Mouse (Mus musculus) intestine, postnatal 0 days (tissue): ENCODE measurements around the gene Cdc20b. TPM values are rescaled to one million over a fixed set of nuclear protein-coding genes. Genes with fewer than 3 reads are reported as not detected.
A peak's percentile ranks its signal among the peaks of the same experiment; 100 is the strongest.

Experiments
- ATAC-seq: fragments of 200-750 bp; cut with Nextera tagmentation; 2 replicates; pipeline ENCODE4 v1.8.0; 2017; ENCODE audit warnings: mild to moderate bottlenecking, moderate TSS enrichment, moderate library complexity
- H3K27ac ChIP-seq: fragments of 300-500 bp; sonication (generic); 2 replicates; pipeline ENCODE4 v1.5.1; 2014; ENCODE audit warnings: mild to moderate bottlenecking, low read depth, low read length, moderate library complexity
- H3K27me3 ChIP-seq: fragments of 300-500 bp; sonication (generic); replicated peaks from 2 replicates; pipeline ENCODE4 v1.6.1; 2014; ENCODE audit warnings: low read length, mixed read lengths; ENCODE audit not compliant: control insufficient read depth, insufficient read depth
- H3K36me3 ChIP-seq: fragments of 300-500 bp; sonication (generic); 2 replicates; pipeline ENCODE4 v1.6.1; 2014; ENCODE audit warnings: mild to moderate bottlenecking, moderate library complexity; ENCODE audit not compliant: control insufficient read depth, insufficient read depth
- H3K4me1 ChIP-seq: fragments of 300-500 bp; sonication (generic); replicated peaks from 2 replicates; pipeline ENCODE4 v1.6.1; 2014; ENCODE audit warnings: antibody characterized with exemption, low read length, mixed read lengths; ENCODE audit not compliant: control insufficient read depth, insufficient read depth
- H3K4me2 ChIP-seq: fragments of 300-500 bp; sonication (generic); replicated peaks from 2 replicates; pipeline ENCODE4 v1.6.1; 2014; ENCODE audit warnings: low read depth, mild to moderate bottlenecking, moderate library complexity
- H3K4me3 ChIP-seq: fragments of 300-500 bp; sonication (generic); 2 replicates; pipeline ENCODE4 v1.5.1; 2014; ENCODE audit warnings: low read depth, low read length
- H3K9ac ChIP-seq: fragments of 300-500 bp; sonication (generic); 2 replicates; pipeline ENCODE4 v1.6.1; 2014; ENCODE audit warnings: mild to moderate bottlenecking, low read depth, low read length
- H3K9me3 ChIP-seq: fragments of 300-500 bp; sonication (generic); 2 replicates; pipeline ENCODE4 v1.6.1; 2016; ENCODE audit warnings: mixed run types; ENCODE audit not compliant: control insufficient read depth
- CTCF ChIP-seq: sonication (generic); IDR thresholded peaks from 2 replicates; pipeline ENCODE4 v1.5.1; 2016; ENCODE audit warnings: low read depth, mild to moderate bottlenecking, control low read depth, antibody characterized with exemption, moderate library complexity
- WGBS: fragments of 180-500 bp; shearing (Covaris S2); extraction: QIAGEN DNeasy Blood & Tissue Kit; methylation state at CpG from one replicate; pipeline ENCODE4 v1.1.7; 2014; 5-methylcytosine and 5-hydroxymethylcytosine counted together
- polyA plus RNA-seq: library from polyadenylated mRNA; unstranded; fragments of >200 nt; fragmentation: Nextera tagmentation; extraction: Ambion mirVana; gene quantifications from 2 replicates; pipeline ENCODE4 v1.2.1, GENCODE M21; 2015

Cdc20b gene
- polyA plus RNA-seq, 1 experiment from 2014 or later, result not detected

DNA sequence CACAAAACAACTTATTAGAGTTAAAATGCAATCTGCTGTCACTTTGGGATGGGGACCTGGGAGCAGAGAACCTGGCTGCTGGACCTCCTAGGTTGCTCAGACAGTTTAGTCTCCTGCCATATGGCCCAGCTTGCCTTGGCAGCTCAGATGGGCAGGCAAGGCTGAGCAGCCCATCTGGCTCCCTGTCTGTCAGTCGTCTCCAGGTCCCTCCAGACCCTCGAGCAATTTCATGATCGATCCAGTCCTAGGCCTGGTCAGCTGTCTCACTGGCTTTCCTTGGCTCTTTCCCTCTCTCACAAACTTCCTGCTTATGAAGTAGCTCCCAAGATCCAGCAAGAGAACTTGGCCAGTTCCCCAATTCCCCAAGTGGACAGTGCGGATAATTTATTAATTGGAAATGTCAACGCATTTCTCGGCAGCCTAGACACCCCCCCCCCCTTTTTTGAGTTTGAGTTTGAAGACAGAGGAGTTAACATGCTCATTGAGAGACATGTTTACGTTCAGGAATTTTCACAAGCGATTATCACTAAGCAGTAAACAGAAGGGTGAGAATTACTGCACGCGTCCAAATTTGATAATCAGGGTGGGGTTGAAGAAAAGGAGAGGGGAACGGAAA lies 532 bp upstream of the Cdc20b start:
- no peak for ATAC-seq
- Histone ChIP-seq H3K4me1 (0 out of 2 replicates have a peak, but pooled peaks cover 5% of the 10 kb centered on the region), H3K4me3 (peak overlapping the region; percentile 52), H3K36me3 (no peaks in the 10 kb centered on the region), H3K27me3 (peaks cover 53% of the 10 kb centered on the region), H3K9ac (no peak overlapping the region; the same call in 1 of the 2 replicates), H3K27ac (no peak overlapping the region), H3K9me3 (no peaks in the 10 kb centered on the region), H3K4me2 (peak overlapping the region; percentile 89)
- TF ChIP-seq CTCF, result no peak
- 5% methylated on average over 11 of the region's 11 CpGs for whole genome bisulfite sequencing

DNA sequence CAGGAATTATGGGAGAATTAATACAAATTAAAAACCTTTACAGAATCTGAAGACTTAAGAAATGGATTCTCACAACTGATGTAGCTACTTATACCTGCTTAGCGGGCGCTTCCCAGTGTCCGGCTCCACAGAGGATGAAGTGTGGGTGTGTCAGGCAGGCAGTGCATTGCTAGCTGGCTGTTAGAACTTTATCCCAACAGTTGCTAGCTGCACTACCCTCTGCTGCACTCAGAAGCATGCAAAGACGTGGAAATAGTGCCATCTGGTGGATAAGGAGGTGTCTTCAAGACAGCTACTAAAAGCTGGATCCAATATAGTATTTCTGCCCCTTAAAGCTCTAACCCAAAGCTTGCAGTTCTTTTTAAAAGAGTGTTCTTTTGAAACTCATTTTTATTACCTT lies 941 bp downstream of the Cdc20b start:
- H3K4me3 ChIP-seq, result peak overlapping the region; percentile 52
- WGBS, result 1% methylated on average over 4 of the region's 4 CpGs
- H3K4me2 ChIP-seq, result peak overlapping the region; percentile 89
- no peaks in the 10 kb centered on the region for H3K36me3 ChIP-seq
- H3K27me3 ChIP-seq, result peaks cover 48% of the 10 kb centered on the region
- peak; percentile 80 for ATAC-seq
- H3K27ac ChIP-seq, result no peak overlapping the region
- H3K9ac ChIP-seq, result no peak overlapping the region
- no peaks in the 10 kb centered on the region for H3K9me3 ChIP-seq
- peak; percentile 92 for TF ChIP-seq CTCF
- H3K4me1 ChIP-seq, result 0 out of 2 replicates have a peak, but pooled peaks cover 5% of the 10 kb centered on the region

DNA sequence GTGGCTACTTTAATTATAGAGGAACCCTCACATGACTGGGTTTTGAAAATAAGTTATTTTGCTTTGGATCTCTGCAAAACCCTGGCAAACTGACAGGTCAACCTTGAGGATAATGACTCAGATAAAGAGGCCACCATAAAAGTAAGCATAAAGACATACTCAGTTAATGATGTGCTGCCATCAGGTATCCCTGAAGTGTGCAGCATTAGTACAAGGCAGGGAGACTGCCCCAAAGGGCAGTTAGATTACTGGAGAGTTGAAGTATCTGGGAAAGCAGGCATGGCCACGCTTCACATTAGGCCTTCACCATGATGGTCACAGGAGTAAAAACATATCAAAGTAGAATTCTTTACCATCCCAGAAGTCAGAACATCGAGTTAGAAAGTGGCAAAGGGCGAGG lies 10.0 kb downstream of the Cdc20b start:
- H3K9ac ChIP-seq, result no peak overlapping the region
- no peak for ATAC-seq
- no peak overlapping the region for H3K27ac ChIP-seq
- peak overlapping the region; percentile 41 for H3K4me3 ChIP-seq
- H3K36me3 ChIP-seq, result no peaks in the 10 kb centered on the region
- peak overlapping the region; percentile 55 for H3K4me2 ChIP-seq
- 41% methylated on average over 3 of the region's 3 CpGs for WGBS
- TF ChIP-seq CTCF, result no peak
- no peaks in the 10 kb centered on the region for H3K9me3 ChIP-seq
- 0 out of 2 replicates have a peak, but pooled peaks cover 3% of the 10 kb centered on the region for H3K4me1 ChIP-seq
- no peaks in the 10 kb centered on the region for H3K27me3 ChIP-seq

DNA sequence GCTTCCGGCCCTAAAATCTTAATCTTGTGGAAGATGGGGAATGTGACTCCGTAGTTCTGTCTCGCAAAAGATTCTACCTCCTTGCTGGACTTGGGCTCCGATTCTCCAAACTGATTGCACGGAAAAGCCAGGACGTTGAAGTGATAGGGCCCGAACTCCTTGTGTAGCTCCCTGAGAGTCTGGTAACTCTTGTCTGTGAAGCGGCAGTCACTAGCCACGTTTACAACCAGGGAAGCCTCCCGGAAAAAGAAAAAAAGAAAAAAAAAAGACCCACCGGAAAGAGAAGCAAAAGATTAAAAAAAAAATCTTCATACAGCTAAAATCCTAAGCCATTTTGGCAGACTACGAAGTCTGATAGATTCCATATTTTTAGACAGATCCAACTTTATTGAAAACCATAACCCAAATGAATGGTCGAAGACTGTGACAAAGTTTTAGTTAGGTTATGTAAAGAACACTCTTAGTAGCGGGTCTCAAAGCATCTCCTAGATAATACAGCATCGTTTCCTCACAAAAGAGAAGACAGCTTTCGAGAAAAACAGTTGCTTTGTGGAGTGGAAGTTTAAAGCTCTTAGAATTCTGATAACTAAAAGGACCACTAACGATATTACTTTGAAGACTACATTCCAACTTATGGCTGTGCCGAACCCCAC lies 10.7 kb downstream of the Cdc20b start:
- 12% methylated on average over 18 of the region's 18 CpGs for WGBS

DNA sequence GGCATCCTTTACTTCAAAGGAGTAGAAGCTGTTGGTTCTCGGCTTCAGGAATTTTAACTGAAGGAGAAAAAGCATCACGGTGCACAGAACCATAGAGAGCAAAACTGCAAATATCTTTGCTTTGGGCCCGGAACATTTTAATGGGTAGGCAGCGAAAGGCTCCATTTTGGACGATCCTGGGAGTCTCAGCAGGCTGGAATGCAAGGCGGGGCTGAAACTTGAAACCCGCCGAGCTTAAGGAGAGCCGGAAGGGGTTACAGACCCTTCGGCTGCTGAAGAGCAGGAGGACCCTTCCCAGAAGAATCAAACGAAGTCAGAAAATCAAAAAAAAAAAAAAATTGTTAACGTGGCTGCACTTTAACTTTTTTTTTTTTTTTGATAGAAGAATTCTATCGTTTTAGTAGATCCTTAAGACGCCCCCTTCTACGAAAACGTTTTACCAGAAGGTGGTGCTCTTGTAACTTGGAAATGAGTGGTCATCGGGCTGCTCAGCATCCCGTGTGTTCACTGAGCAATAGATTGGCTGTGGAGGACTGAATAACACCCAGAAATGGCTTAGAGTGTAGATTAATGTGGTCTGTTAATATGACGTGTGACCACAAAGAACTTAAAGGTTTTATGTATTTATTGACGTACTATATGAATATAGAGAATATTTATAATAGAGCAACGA lies 11.4 kb downstream of the Cdc20b start, which contains the start of gene Gpx8:
TSS of gene Gpx8 (minus strand) at position 200 of the 673 bp plus-strand sequence.
- Histone ChIP-seq H3K36me3 (no peaks in the 10 kb centered on the region), H3K27me3 (no peaks in the 10 kb centered on the region), H3K9ac (0 out of 2 replicates have a peak within 1 kb of the TSS, but pooled peaks have one; percentile 11), H3K27ac (0 out of 2 replicates have a peak within 1 kb of the TSS, but pooled peaks have one; percentile 6), H3K9me3 (no peaks in the 10 kb centered on the region), H3K4me3 (peak within 1 kb of the TSS; percentile 41), H3K4me1 (0 out of 2 replicates have a peak, but pooled peaks cover 3% of the 10 kb centered on the region), H3K4me2 (peak within 1 kb of the TSS; percentile 55)
- peak; percentile 72 for TF ChIP-seq CTCF
- ATAC-seq, result peak; percentile 72; the same call in 1 of the 2 replicates
- WGBS, result 4% methylated on average over 21 of the region's 21 CpGs

More for the DNA sequence above, 10.7 kb downstream of the Cdc20b start:
- TF ChIP-seq CTCF, result no peak
- Histone ChIP-seq H3K9ac (0 out of 2 replicates have a peak overlapping the region, but pooled peaks have one; percentile 11), H3K27ac (0 out of 2 replicates have a peak overlapping the region, but pooled peaks have one; percentile 6), H3K27me3 (no peaks in the 10 kb centered on the region), H3K4me1 (0 out of 2 replicates have a peak, but pooled peaks cover 3% of the 10 kb centered on the region), H3K4me3 (peak overlapping the region; percentile 41), H3K36me3 (no peaks in the 10 kb centered on the region), H3K4me2 (peak overlapping the region; percentile 55), H3K9me3 (no peaks in the 10 kb centered on the region)
- no peak for ATAC-seq

DNA sequence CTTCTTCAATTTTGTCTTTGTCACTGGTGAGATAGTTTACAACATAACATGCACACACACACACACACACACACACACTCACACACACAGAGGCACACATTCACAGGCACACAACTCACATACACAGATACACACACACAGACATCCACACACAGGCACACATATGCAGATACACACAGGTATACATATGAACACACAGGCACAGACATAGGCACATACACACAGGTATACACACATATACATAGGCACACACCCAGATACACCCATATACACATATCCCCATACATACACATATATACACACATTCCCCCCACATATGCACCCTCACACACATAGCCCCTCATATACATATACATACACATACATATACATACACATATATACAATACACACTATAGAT lies 12.1 kb downstream of the Cdc20b start:
- 0 out of 2 replicates have a peak, but pooled peaks cover 3% of the 10 kb centered on the region for H3K4me1 ChIP-seq
- H3K27ac ChIP-seq, result no peak overlapping the region
- H3K9me3 ChIP-seq, result no peaks in the 10 kb centered on the region
- no peaks in the 10 kb centered on the region for H3K27me3 ChIP-seq
- no peak overlapping the region for H3K4me2 ChIP-seq
- ATAC-seq, result no peak
- no peak overlapping the region for H3K4me3 ChIP-seq
- H3K36me3 ChIP-seq, result no peaks in the 10 kb centered on the region
- no peak for TF ChIP-seq CTCF
- no peak overlapping the region for H3K9ac ChIP-seq
